Mouse (Mus musculus): ENCODE data around the gene Nbea. TPM values are rescaled to one million over a fixed set of nuclear protein-coding genes. Genes with fewer than 3 reads are reported as not detected.

Nbea gene
- polyA plus RNA-seq, 1 experiment, result 3.6 TPM

- Histone ChIP-seq H3ac (ENCODE audit: control insufficient read depth, insufficient read length) (no peak overlapping the region), H3K79me2 (ENCODE audit: control insufficient read depth, insufficient read depth) (no peaks in the 10 kb centered on the region), H3K4me3 (no peak overlapping the region), H3K4me2 (ENCODE audit: low read depth) (no peak overlapping the region), H3K27me3 (ENCODE audit: control insufficient read depth, insufficient read depth, insufficient read length) (no peaks in the 10 kb centered on the region), H3K36me3 (ENCODE audit: control insufficient read depth, insufficient read depth) (no peaks in the 10 kb centered on the region)
- TF ChIP-seq MYOG (IDR thresholded peaks at IDR 0.05; ENCODE audit: control insufficient read depth in 1 of 3, insufficient read depth in 1 of 3, insufficient read length in 2 of 3, low read depth in 2 of 3) (no peak), TCF3 (IDR thresholded peaks at IDR 0.05; ENCODE audit: insufficient read length, low read depth) (no peak), MAX (IDR thresholded peaks at IDR 0.05; ENCODE audit: low read depth) (no peak), E2F4 (IDR thresholded peaks at IDR 0.05; ENCODE audit: insufficient read depth) (no peak), CEBPB (IDR thresholded peaks at IDR 0.05; ENCODE audit: insufficient read depth, poor library complexity, severe bottlenecking) (no peak), SRF (IDR thresholded peaks at IDR 0.05; ENCODE audit: control insufficient read depth, insufficient read length, low read depth) (no peak)
Measured at GRCm38 (mm10) chr3:55793842-55794575, 389.5 kb downstream of the Nbea start.

- Histone ChIP-seq H3ac (ENCODE audit: control insufficient read depth, insufficient read length) (no peak overlapping the region), H3K4me3 (no peak overlapping the region), H3K27me3 (ENCODE audit: control insufficient read depth, insufficient read depth, insufficient read length) (no peaks in the 10 kb centered on the region), H3K36me3 (ENCODE audit: control insufficient read depth, insufficient read depth) (no peaks in the 10 kb centered on the region), H3K4me2 (ENCODE audit: low read depth) (no peak overlapping the region), H3K79me2 (ENCODE audit: control insufficient read depth, insufficient read depth) (no peaks in the 10 kb centered on the region)
- TF ChIP-seq CEBPB (IDR thresholded peaks at IDR 0.05; ENCODE audit: insufficient read depth, poor library complexity, severe bottlenecking) (no peak), MYOD1 (IDR thresholded peaks at IDR 0.05; ENCODE audit: control insufficient read depth in 1 of 3, insufficient read length in 2 of 3, low read depth in 2 of 3) (no peak), MYOG (IDR thresholded peaks at IDR 0.05; ENCODE audit: control insufficient read depth in 1 of 3, insufficient read depth in 1 of 3, insufficient read length in 2 of 3, low read depth in 2 of 3) (no peak), E2F4 (IDR thresholded peaks at IDR 0.05; ENCODE audit: insufficient read depth) (no peak), REST (IDR thresholded peaks at IDR 0.05; ENCODE audit: insufficient read depth, insufficient read length) (no peak), MAX (IDR thresholded peaks at IDR 0.05; ENCODE audit: low read depth) (no peak), USF1 (IDR thresholded peaks at IDR 0.05; ENCODE audit: low read depth) (no peak), POLR2A (IDR thresholded peaks at IDR 0.05; ENCODE audit: insufficient read length, low read depth) (no peak), TCF3 (IDR thresholded peaks at IDR 0.05; ENCODE audit: insufficient read length, low read depth) (no peak), SRF (IDR thresholded peaks at IDR 0.05; ENCODE audit: control insufficient read depth, insufficient read length, low read depth) (no peak), TCF12 (IDR thresholded peaks at IDR 0.05; ENCODE audit: insufficient read depth, poor library complexity, severe bottlenecking) (no peak), POLR2AphosphoS2 (IDR thresholded peaks at IDR 0.05; ENCODE audit: insufficient read length, low read depth) (no peak)
Measured at GRCm38 (mm10) chr3:55792251-55792650, 391.2 kb downstream of the Nbea start.

GRCm38 (mm10) chr3:55790609-55791008, 392.9 kb downstream of the Nbea start:
- H3K36me3 ChIP-seq (ENCODE audit: control insufficient read depth, insufficient read depth), result no peaks in the 10 kb centered on the region
- H3K4me2 ChIP-seq (ENCODE audit: low read depth), result no peak overlapping the region
- no peaks in the 10 kb centered on the region for H3K79me2 ChIP-seq (ENCODE audit: control insufficient read depth, insufficient read depth)
- H3ac ChIP-seq (ENCODE audit: control insufficient read depth, insufficient read length), result no peak overlapping the region
- no peaks in the 10 kb centered on the region for H3K27me3 ChIP-seq (ENCODE audit: control insufficient read depth, insufficient read depth, insufficient read length)
- no peak overlapping the region for H3K4me3 ChIP-seq
- TF ChIP-seq SRF (IDR thresholded peaks at IDR 0.05; ENCODE audit: control insufficient read depth, insufficient read length, low read depth), result no peak
- no peak for TF ChIP-seq TCF12 (IDR thresholded peaks at IDR 0.05; ENCODE audit: insufficient read depth, poor library complexity, severe bottlenecking)
- no peak for TF ChIP-seq TCF3 (IDR thresholded peaks at IDR 0.05; ENCODE audit: insufficient read length, low read depth)
- no peak for TF ChIP-seq E2F4 (IDR thresholded peaks at IDR 0.05; ENCODE audit: insufficient read depth)
- TF ChIP-seq CEBPB (IDR thresholded peaks at IDR 0.05; ENCODE audit: insufficient read depth, poor library complexity, severe bottlenecking), result no peak
- TF ChIP-seq REST (IDR thresholded peaks at IDR 0.05; ENCODE audit: insufficient read depth, insufficient read length), result no peak
- TF ChIP-seq POLR2AphosphoS2 (IDR thresholded peaks at IDR 0.05; ENCODE audit: insufficient read length, low read depth), result no peak
- no peak for TF ChIP-seq MYOG (IDR thresholded peaks at IDR 0.05; ENCODE audit: control insufficient read depth in 1 of 3, insufficient read depth in 1 of 3, insufficient read length in 2 of 3, low read depth in 2 of 3)
- TF ChIP-seq USF1 (IDR thresholded peaks at IDR 0.05; ENCODE audit: low read depth), result no peak
- TF ChIP-seq MAX (IDR thresholded peaks at IDR 0.05; ENCODE audit: low read depth), result no peak
- no peak for TF ChIP-seq POLR2A (IDR thresholded peaks at IDR 0.05; ENCODE audit: insufficient read length, low read depth)
- TF ChIP-seq MYOD1 (IDR thresholded peaks at IDR 0.05; ENCODE audit: control insufficient read depth in 1 of 3, insufficient read length in 2 of 3, low read depth in 2 of 3), result no peak

- TF ChIP-seq MAX (IDR thresholded peaks at IDR 0.05; ENCODE audit: low read depth) (no peak), MYOD1 (IDR thresholded peaks at IDR 0.05; ENCODE audit: control insufficient read depth in 1 of 3, insufficient read length in 2 of 3, low read depth in 2 of 3) (no peak), REST (IDR thresholded peaks at IDR 0.05; ENCODE audit: insufficient read depth, insufficient read length) (no peak), TCF12 (IDR thresholded peaks at IDR 0.05; ENCODE audit: insufficient read depth, poor library complexity, severe bottlenecking) (no peak), POLR2AphosphoS2 (IDR thresholded peaks at IDR 0.05; ENCODE audit: insufficient read length, low read depth) (no peak), TCF3 (IDR thresholded peaks at IDR 0.05; ENCODE audit: insufficient read length, low read depth) (no peak), USF1 (IDR thresholded peaks at IDR 0.05; ENCODE audit: low read depth) (no peak), MYOG (IDR thresholded peaks at IDR 0.05; ENCODE audit: control insufficient read depth in 1 of 3, insufficient read depth in 1 of 3, insufficient read length in 2 of 3, low read depth in 2 of 3) (no peak), POLR2A (IDR thresholded peaks at IDR 0.05; ENCODE audit: insufficient read length, low read depth) (no peak), SRF (IDR thresholded peaks at IDR 0.05; ENCODE audit: control insufficient read depth, insufficient read length, low read depth) (no peak), CEBPB (IDR thresholded peaks at IDR 0.05; ENCODE audit: insufficient read depth, poor library complexity, severe bottlenecking) (no peak)
- H3ac ChIP-seq (ENCODE audit: control insufficient read depth, insufficient read length), result no peak overlapping the region
Measured at GRCm38 (mm10) chr3:55789856-55790255, 393.6 kb downstream of the Nbea start.

More at GRCm38 (mm10) chr3:55789856-55790255, 393.6 kb downstream of the Nbea start:
- Histone ChIP-seq H3K36me3 (ENCODE audit: control insufficient read depth, insufficient read depth) (no peaks in the 10 kb centered on the region), H3K27me3 (ENCODE audit: control insufficient read depth, insufficient read depth, insufficient read length) (no peaks in the 10 kb centered on the region), H3K79me2 (ENCODE audit: control insufficient read depth, insufficient read depth) (no peaks in the 10 kb centered on the region), H3K4me2 (ENCODE audit: low read depth) (no peak overlapping the region), H3K4me3 (no peak overlapping the region)

Measured in myocyte (in vitro differentiated cells).